ENCODE assay signal across 17 mouse cellular contexts in the genomic region with DNA sequence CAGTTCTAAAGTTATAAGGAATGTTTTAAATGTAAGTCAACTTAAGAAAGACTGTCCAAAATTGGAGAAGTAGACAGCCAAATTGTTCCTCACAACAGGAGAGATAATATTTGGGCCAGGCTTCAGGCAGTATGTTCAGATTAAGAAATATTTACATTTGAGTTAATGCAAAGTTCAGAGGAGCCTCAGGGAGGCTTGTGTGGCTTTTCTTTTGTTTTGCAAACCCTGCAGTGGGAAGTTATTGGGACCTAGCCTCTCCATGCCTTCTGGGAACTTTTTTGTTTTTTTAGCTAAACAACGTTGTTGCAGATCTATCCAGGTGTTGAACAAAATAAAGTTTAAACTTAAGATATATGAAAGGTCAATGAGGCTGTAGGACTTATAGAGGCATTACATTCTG.
"Had no signal": no experiment of that assay in that cellular context is flagged by ENCODE, and none has a peak within 500 bp of the region (broad histone marks: within the 10 kb centered on the region; RNA-seq: fewer than 3 reads in every experiment).

No protein-coding gene starts in this region.

- H3K9me3 ChIP-seq: neural tube, embryonic 12.5 days; neural tube, embryonic 13.5 days; neural tube, embryonic 15.5 days; stomach, embryonic 15.5 days had no signal

- H3K9ac ChIP-seq: neural tube, embryonic 12.5 days; neural tube, embryonic 13.5 days; neural tube, embryonic 15.5 days; stomach, embryonic 15.5 days had no signal

- H3K27me3 ChIP-seq: neural tube, embryonic 12.5 days; neural tube, embryonic 13.5 days; neural tube, embryonic 15.5 days; stomach, embryonic 15.5 days had no signal

- H3K27ac ChIP-seq: neural tube, embryonic 12.5 days; neural tube, embryonic 13.5 days; neural tube, embryonic 15.5 days; stomach, embryonic 15.5 days; stomach, postnatal 0 days had no signal

- H3K4me3 ChIP-seq: neural tube, embryonic 12.5 days; neural tube, embryonic 13.5 days; neural tube, embryonic 15.5 days; stomach, embryonic 15.5 days had no signal

- DNase-seq: retina, postnatal 1 day; right cerebral cortex, adult 18-20 months; right cerebral cortex, postnatal 14 days; right cerebral cortex, postnatal 25 days; right cerebral cortex, postnatal 4 days; spleen, adult 18-20 months; thymus, adult 18-20 months; thymus, adult 2 months; thymus, postnatal 14 days; thymus, postnatal 25 days; thymus, postnatal 36 days; thymus, postnatal 4 days had no signal

- H3K4me2 ChIP-seq: neural tube, embryonic 12.5 days; neural tube, embryonic 13.5 days; neural tube, embryonic 15.5 days; stomach, embryonic 15.5 days had no signal

- H3K36me3 ChIP-seq: neural tube, embryonic 12.5 days; neural tube, embryonic 13.5 days; neural tube, embryonic 15.5 days; stomach, embryonic 15.5 days had no signal

- H3K4me1 ChIP-seq: neural tube, embryonic 12.5 days; neural tube, embryonic 13.5 days; stomach, embryonic 15.5 days had no signal
